Mouse (Mus musculus) cerebellum, adult 8-10 months (tissue): ENCODE measurements at regions not wholly inside any gene's neighbourhood (a gene's known extent, or its start where the extent isn't known, plus 50 kb on each side); places are given as distances from the start of the nearest gene placed in this dataset.

Experiments
- DNase-seq: peaks from one replicate; pipeline ENCODE4 v3.0.0; 2022

DNA sequence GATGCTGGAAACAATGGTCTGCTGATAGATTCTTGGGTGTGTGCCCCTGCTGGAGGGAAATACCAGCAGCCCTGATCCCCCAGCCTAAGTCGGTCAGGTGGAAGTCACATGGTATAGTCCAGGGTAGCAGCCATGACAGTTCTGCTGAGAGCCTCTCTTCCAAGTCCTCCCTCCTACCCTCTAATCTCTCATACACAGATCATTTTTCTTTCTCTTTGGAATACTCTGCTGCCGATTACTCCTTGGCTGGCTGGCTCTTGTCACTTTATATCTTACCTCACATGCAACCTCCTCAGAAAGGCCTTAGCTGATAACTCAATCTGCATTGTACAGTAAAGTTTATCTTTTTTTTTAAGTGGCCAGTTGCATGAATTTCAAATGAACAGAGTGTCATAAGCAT is 162.5 kb upstream of the Kbtbd8 start:
- no peak for DNase-seq

- DNase-seq, result no peak
Observed at GRCm38 (mm10) chr6:94953658-94954057, 163.4 kb upstream of the Kbtbd8 start.

DNA sequence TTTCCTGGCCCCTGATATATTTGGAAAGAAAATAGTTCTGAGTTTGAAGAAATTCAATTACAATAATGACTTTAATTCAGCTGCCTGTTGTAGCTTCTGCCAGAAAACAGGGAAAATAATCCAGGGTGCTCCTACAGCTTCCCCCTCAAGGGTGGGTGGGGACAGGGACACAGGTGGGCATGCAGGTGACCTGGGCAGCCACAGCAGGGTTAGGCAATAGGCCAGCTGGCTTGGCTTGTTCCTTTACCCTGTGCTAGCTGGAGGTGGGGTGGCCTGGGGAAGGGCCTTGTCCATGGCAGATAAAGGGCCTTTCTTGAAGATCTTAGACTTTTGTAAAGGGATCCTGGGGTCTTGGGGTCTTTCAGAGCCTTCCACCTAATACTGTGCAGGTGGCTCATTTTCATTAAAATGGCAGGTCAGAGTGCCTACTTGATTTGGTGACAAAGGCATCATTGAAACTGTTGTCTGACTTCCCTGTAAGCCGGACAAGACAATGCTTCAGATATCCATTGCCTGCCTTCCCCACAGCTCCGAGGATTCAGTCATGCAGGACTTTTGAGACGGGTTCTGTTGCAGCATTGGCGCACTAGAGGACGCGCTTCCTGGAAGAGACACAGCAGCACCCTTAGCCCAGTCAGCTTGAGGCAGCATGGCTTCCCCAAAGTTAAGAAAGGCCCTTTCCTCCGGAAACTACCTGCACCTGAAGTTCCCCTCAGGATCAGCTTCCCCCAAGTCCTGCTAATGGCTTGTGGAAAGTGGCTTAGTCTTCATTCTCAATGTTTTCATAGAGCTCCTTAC is 164.9 kb upstream of the Kbtbd8 start:
- no peak for DNase-seq

DNA sequence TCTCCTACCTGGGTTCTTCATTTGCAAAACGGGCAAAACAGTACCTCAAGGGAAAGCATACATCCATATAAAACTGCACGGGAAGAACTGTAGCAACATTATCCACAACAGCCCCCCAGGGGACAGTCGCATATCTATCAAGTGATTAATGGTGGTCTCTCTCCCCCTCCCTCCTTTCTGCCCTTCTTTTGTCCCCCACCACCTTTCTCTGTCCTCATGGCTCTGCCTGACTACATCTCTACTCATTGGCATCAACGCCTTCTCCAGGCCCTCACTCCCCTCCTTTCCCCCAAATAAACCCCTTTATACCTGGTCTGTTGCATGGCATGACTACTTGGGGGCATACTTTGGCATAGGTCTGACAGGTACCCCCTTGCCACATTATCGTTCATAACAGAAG is 166.1 kb upstream of the Kbtbd8 start:
- DNase-seq, result no peak

DNA sequence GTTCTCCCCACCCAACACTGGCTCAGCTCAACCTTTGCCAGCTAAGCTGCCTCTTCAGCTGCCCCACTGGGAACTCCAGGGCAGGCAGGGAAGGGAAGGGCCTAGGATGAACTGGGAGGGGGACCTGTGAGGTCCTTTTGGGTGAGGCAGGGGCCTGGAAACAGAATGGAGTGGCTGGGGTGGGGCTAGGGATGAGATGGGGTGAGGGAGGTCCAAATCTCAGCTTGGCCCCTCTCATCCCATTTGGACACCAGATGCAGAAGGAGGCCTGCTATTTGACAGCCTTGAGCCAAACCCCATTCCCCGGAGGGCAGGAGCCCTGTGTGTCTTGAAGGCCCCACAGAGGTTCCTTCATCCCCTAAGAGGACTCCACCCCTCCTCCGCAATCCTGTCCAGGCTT is 166.7 kb upstream of the Kbtbd8 start:
- no peak for DNase-seq

DNA sequence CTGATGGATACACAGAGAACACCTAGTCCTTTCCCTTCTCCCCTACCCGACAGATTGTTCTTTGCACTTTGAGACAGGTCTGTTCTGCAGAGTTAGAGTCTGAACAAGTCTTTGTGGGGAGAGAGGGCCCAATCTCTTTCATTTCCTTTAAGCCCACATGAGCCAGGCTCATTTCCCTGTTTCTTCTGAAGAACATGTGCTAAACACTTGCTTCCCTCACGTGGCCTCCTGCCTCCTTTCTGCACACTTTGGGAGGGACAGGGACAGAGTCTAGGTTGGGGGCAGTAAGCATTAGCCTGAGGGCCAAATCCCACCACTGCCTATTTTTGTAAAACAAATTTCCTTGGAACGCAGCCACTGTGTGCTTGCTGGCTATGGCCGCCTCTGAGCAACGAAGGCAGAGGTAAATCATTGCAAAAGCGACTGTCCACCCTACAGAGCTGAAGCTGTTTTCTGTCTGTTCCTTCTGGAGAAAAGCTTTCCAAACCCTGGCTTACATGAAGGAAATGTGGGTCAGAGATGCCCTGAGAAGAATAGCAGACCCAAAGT is 170.6 kb upstream of the Kbtbd8 start:
- no peak for DNase-seq

DNA sequence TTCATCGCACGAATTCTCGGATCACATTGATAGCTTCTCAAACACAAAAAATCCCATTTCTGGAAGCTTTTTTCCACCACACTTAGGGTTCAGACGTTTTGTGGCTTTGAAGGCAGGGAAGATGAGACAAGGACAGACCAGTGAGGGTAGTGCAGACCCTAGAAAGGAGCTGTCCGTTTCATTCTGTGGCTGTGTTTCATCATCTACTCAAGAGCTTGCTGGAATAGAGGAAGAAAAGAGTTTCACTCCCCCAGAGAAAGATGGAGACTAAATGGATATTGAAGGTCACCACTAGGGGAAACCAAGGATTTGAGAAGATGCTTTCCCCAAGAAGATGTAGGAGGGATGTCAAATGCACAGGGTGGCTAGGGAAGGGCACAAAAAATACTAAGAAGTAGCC is 171.3 kb upstream of the Kbtbd8 start:
- DNase-seq, result no peak

DNA sequence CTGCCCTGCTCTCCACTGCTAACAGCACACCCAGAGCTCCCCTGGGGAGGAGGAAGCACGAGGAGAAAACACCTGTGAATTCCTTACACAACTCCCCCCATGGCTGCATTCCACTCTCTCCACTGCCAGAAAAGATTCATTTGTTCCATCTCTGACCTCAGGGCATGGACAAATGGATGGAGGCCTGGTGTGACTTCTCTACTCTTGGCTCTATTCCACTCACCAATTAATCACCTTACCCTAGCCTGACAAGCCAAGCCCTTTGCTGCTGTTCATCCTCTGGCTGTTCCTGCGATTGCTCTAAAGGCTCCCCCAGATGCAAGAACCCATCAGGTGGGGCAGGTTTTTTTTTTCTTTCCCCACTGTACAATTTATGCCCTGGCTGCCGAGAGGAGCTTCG is 172.8 kb upstream of the Kbtbd8 start:
- DNase-seq, result no peak

GRCm38 (mm10) chr6:94938949-94939348 is 178.1 kb upstream of the Kbtbd8 start:
- DNase-seq, result no peak

- no peak for DNase-seq
Observed at GRCm38 (mm10) chr6:94936206-94936605, 180.8 kb upstream of the Kbtbd8 start.

DNA sequence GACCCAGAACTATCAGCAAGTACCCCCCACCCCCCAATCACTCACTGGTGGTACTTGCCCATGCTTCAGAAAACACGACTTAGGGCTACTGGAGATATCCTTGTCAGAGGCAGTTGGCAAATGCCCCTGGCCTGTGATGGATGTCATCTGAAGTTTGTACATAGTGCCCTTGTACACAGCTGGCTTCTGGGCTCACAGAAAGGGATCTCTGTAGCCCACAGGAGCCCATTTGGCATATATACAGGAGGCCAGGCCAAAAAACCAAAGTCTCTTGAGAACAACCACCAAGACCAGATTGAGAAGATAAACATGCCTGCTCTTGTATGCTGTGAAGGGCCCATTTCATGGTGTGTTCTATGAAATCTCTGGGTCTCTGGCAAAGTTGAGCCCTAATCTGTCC is 181.3 kb upstream of the Kbtbd8 start:
- no peak for DNase-seq

DNA sequence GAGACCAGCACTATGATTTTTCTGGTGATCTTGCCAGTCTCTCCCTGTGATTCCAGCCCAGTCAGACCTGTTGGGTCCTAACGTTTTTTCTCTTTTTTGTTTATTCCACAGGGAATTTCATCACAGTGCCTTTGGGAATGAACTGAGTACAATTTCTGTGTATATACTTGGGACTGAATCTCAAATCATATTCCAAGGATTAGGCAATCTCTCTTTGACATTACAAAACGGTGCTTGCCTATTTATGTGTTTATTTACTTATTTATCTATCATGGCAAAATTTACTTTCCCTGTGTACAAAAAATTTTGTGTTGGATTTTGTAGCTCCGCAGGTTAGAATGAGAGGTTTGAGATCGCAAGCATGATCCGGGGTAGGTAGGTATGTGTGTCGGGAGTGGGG is 189.2 kb upstream of the Kbtbd8 start:
- no peak for DNase-seq

GRCm38 (mm10) chr6:94926652-94927211 is 190.3 kb upstream of the Kbtbd8 start:
- DNase-seq, result no peak

GRCm38 (mm10) chr6:94925408-94925807 is 191.6 kb upstream of the Kbtbd8 start:
- no peak for DNase-seq

DNA sequence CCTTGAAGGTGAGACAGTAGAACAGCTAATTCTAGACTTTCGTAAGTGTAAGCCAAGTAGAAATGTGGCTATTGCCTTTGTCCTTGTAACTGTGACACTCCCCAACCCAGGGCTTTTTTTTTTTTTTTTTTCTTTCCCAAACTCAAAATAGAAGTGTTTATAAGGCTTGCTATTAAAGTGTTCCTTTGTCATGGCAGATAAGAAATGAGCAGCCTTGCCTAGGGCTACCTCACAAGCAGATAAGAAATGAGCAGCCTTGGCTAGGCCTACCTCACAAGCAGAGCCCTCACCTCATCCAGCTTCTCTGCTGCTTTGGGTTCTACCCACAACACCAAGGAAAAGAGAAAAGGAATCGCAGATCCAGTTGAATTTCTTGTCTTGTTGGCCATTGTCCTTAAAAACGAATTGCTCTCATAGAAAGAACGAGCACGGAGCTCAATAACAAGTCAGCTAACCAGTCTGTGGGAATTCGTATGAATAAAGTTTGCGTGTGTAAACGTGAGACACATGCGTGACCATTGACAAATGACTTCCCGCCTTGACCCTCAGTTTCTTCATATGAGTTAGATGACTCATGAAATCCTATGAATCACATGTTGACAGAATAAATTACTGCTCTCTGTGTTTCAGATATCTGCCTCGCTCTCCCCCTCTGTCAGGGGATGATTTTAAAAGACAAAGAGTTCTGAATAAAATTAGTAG is 192.6 kb upstream of the Kbtbd8 start:
- DNase-seq, result no peak

DNA sequence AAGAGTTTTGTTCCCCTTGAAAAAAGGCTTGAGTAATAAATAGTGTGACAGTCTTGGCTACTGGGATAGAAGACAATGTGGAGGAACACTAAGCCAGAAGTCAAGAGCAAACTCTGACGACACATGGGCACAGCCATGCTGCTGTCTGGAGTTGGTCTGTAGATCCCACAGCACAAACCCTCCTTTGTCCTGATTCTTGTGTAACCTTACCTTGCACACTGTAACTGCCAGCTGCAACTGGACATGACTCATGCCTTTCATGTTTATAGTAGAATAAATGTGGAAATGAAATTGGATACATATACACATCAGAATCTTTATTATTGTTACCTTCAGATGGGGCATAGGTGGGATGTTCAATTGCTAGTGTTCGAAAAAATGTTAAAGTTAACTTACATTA is 195.3 kb upstream of the Kbtbd8 start:
- no peak for DNase-seq

- DNase-seq, result no peak
Observed at GRCm38 (mm10) chr6:94920770-94921169, 196.3 kb upstream of the Kbtbd8 start.

DNA sequence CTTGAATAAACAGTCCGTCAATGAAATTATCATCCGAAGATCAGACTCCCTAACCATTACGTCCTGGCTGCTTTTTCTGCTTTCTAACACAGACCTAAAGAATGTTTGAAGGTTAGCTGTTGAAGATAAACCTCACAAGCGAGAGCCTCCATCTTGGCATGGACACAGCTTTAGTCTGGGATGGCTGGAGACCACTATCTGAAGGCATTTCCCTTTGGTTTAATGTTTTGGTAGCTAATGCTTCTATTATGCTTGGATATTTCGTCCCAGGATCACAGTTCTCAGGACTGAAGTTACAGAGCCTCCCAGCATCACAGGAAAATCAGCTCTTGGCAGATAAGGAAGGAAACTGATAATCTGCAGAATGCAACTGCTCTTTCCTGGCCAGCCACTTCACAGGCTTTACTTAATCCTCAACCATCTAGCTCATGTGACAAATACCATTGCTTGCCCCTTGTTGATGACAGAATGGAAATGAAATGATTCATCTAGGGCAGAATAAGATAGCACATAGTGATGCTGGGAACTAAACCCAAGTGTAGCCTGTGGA is 197.8 kb upstream of the Kbtbd8 start:
- no peak for DNase-seq

- DNase-seq, result no peak
Observed at GRCm38 (mm10) chr6:94915842-94916620, 201.0 kb upstream of the Kbtbd8 start.

DNA sequence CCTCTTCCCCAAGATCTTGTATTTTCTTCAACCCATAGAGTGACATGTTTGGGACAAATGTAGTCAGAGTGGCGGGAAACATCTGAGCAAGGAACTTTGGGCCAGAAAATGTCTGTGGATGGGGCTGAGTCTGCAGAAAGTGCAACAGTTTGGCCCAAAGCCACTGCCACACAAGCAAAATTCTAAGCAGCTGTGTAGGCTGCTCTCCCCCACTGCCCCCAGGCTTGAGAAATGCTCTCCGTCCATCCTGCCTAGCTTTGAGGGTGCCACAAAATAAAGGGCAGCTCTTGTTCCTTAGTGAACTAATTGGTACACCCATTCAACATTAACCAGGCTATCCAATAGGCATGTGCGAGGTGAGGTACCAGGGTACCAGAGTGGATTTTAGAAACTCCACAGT is 205.2 kb upstream of the Kbtbd8 start:
- DNase-seq, result no peak

GRCm38 (mm10) chr6:94911374-94911773 is 205.7 kb upstream of the Kbtbd8 start:
- DNase-seq, result no peak

DNA sequence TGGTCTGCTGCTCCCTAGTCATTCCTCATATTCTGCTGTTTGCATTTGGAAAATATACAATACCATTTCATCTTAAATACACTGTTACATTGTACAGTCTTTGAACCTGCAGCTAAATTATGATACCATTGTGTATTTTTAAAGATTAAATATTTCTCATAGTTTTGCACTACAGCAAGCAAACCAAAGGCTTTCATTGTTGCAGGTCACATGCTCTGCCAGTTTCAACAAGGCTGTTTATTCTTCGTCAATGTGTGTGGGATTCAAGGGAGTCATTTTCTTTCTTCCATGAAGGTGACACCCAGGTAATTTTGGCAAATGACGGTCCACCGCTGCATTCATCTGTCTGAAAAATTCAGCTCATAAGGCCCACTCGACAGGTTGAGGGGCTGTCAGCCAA is 200.9 kb upstream of the Lrig1 start:
- DNase-seq, result no peak

DNA sequence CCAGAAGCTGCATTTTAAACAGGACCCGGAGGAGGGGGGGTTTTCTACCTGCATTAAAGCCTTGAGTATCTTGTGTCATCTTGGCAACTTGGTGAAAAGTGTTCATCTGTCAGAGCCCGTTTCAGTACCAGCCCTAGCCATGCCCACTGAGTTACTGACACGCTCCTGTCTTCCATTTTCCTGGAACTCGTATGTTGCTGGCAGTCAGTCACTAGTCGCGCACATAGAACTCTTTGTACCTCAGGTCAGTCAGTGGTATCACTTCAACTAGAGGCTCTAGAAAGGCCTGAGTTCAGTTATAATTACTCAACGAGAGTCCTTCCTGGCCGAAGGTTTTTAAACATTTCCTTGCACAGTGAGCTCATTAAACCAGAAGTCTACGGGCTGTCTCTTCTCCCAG is 198.9 kb upstream of the Lrig1 start:
- no peak for DNase-seq
